Mouse (Mus musculus) ES-E14 (cell line): ENCODE measurements at regions not wholly inside any gene's neighbourhood (a gene's known extent, or its start where the extent isn't known, plus 50 kb on each side); places are given as distances from the start of the nearest gene placed in this dataset.

Experiments
- DNase-seq: peaks from one replicate; pipeline ENCODE4 v3.0.0-alpha.2; 2013; ENCODE audit warnings: low read depth, low spot score
- H3K27ac ChIP-seq: 2 replicates; pipeline ENCODE4 v1.5.1; 2012; ENCODE audit warnings: low read depth, mild to moderate bottlenecking, low read length, moderate library complexity, mixed read lengths; ENCODE audit not compliant: poor library complexity, insufficient read depth, severe bottlenecking
- H3K36me3 ChIP-seq: 2 replicates; pipeline ENCODE4 v1.6.1; 2012; ENCODE audit warnings: mild to moderate bottlenecking, low read length, moderate library complexity, mixed read lengths; ENCODE audit not compliant: control insufficient read depth, poor library complexity, insufficient read depth, severe bottlenecking
- H3K4me1 ChIP-seq, 2 experiments: fragments of 150-350 bp in 1 of 2; sonication (generic) in 1 of 2; 2 replicates each; pipeline ENCODE4 v1.6.1; 2012; ENCODE audit warnings: low read length in 2 of 2, mild to moderate bottlenecking in 1 of 2, mixed read lengths in 1 of 2; ENCODE audit not compliant: control insufficient read depth in 2 of 2, insufficient read depth in 2 of 2, poor library complexity in 1 of 2
- H3K4me3 ChIP-seq, 2 experiments: fragments of 150-350 bp in 1 of 2; sonication (generic) in 1 of 2; 2 replicates each; pipeline ENCODE4 v1.5.1; 2012; ENCODE audit warnings: low read length in 2 of 2, low read depth in 1 of 2, mild to moderate bottlenecking in 1 of 2, mixed read lengths in 1 of 2; ENCODE audit not compliant: insufficient read depth in 1 of 2, poor library complexity in 1 of 2, severe bottlenecking in 1 of 2
- H3K9ac ChIP-seq: 2 replicates; pipeline ENCODE4 v1.6.1; 2012; ENCODE audit warnings: low read depth, mild to moderate bottlenecking, low read length, mixed read lengths; ENCODE audit not compliant: poor library complexity, insufficient read depth, severe bottlenecking
- H3K9me3 ChIP-seq: fragments of 150-350 bp; sonication (generic); 2 replicates; pipeline ENCODE4 v1.6.1; 2012; ENCODE audit warnings: low read depth, mild to moderate bottlenecking, low read length; ENCODE audit not compliant: control insufficient read depth, insufficient read depth
- CHD2 ChIP-seq: IDR thresholded peaks from 2 replicates; pipeline ENCODE4 v1.6.1; 2014; ENCODE audit warnings: mild to moderate bottlenecking, low read depth, low read length, inconsistent platforms
- HCFC1 ChIP-seq: IDR thresholded peaks from 2 replicates; pipeline ENCODE4 v1.6.1; 2012; ENCODE audit warnings: low read length, inconsistent platforms, borderline replicate concordance; ENCODE audit not compliant: insufficient read depth
- MAFK ChIP-seq: IDR thresholded peaks from 2 replicates; pipeline ENCODE4 v1.6.1; 2014; ENCODE audit warnings: mild to moderate bottlenecking, low read depth, low read length, inconsistent platforms; ENCODE audit not compliant: insufficient read depth
- ZC3H11A ChIP-seq: IDR thresholded peaks from 2 replicates; pipeline ENCODE4 v1.6.1; 2012; ENCODE audit warnings: low read depth, mild to moderate bottlenecking, inconsistent platforms, low read length, borderline replicate concordance
- ZNF384 ChIP-seq: IDR thresholded peaks from 2 replicates; pipeline ENCODE4 v1.6.1; 2012; ENCODE audit warnings: low read depth, low read length, inconsistent platforms
- in situ Hi-C, 2 experiments: fragments of 600-800 bp; cut with MboI; formaldehyde crosslinking; loops; one replicate each; pipeline ENCODE4 v1.15.1; 2025; ENCODE audit warnings: low sequenced_read_pairs in 2 of 2, inconsistent platforms in 1 of 2; ENCODE audit not compliant: unreplicated experiment in 2 of 2

GRCm38 (mm10) chr1:168975037-168975698 is 543.1 kb upstream of the Pbx1 start:
- no peaks in the 10 kb centered on the region for H3K36me3 ChIP-seq
- in situ Hi-C loops = no loop called here
- no peaks in the 10 kb centered on the region for H3K4me1 ChIP-seq
- H3K9ac ChIP-seq = no peak overlapping the region
- H3K27ac ChIP-seq = no peak overlapping the region
- TF ChIP-seq ZNF384 = no peak
- no peak for TF ChIP-seq ZC3H11A
- no peak for TF ChIP-seq HCFC1
- no peak for TF ChIP-seq MAFK
- no peak for TF ChIP-seq CHD2
- no peaks in the 10 kb centered on the region for H3K9me3 ChIP-seq
- H3K4me3 ChIP-seq = no peak overlapping the region
- DNase-seq = no peak

DNA sequence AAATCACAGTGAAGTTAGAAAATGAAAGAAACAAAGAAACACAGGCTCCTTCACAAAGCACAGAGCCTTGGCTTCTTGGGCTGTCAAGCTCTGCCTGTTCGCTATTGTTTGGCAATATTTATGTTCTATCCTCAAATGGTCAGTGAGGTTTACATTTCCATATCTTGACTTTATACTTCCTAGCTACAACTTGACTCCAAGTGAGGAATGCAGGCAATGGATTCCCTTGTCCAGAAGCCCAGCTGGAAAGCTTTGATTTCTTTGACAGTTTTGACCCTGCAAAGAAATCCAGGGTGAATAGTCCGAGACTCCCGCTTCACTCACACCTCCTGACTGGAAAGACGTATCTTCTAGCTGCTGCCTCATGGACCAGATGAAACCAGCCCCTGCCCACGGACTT is 537.3 kb upstream of the Pbx1 start:
- Histone ChIP-seq H3K27ac (no peak overlapping the region), H3K4me1 (no peaks in the 10 kb centered on the region), H3K9ac (no peak overlapping the region), H3K9me3 (no peaks in the 10 kb centered on the region), H3K4me3 (no peak overlapping the region), H3K36me3 (no peaks in the 10 kb centered on the region)
- in situ Hi-C loops = no loop called here
- no peak for DNase-seq
- TF ChIP-seq ZC3H11A = no peak
- TF ChIP-seq HCFC1 = no peak
- TF ChIP-seq ZNF384 = no peak
- TF ChIP-seq MAFK = no peak
- TF ChIP-seq CHD2 = no peak

DNA sequence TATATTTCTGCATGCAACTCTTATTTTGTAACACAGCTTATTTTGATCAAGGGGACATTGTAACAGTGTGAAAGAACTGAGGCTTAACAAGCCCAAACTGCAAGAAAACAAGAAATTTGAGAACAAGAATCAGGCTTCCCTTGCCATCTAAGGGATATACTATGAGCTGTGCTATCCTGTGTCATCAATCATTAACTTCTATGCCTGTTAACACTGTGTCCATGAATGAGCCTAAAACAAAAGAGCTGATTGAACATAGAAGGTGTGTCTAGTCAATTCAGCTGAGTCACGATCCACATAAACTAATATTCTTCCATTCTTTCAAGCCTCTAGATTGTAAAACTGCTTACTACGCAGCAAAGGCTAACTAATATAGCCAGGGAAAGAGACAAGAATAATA is 535.3 kb upstream of the Pbx1 start:
- no peak for DNase-seq
- Histone ChIP-seq H3K4me3 (no peak overlapping the region), H3K27ac (no peak overlapping the region), H3K4me1 (no peaks in the 10 kb centered on the region), H3K9ac (no peak overlapping the region), H3K36me3 (no peaks in the 10 kb centered on the region), H3K9me3 (no peaks in the 10 kb centered on the region)
- in situ Hi-C loops = no loop called here
- no peak for TF ChIP-seq ZC3H11A
- TF ChIP-seq ZNF384 = no peak
- TF ChIP-seq MAFK = no peak
- TF ChIP-seq HCFC1 = no peak
- TF ChIP-seq CHD2 = no peak

DNA sequence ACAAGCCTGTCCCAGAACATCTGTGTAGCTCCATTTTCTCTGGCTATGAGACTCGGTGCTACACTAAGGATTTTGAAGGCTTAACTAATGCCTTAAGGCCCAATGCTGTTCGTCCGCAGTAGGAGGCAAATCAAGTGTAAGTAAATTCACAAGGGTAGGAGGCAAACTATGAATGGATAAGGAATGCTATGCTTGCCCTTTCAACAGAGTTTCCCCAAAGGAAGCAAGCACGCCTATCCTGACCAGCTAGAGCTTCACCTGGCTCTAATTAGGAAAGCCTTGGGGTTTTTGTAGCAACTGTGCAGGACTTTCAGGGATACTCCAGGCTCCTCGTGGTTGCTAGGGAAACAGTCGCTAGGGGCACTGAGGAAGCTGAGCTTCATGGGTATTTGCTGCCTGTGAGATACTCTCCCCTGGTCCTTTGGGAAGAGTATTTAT is 532.4 kb upstream of the Pbx1 start:
- Histone ChIP-seq H3K4me3 (no peak overlapping the region), H3K36me3 (no peaks in the 10 kb centered on the region), H3K9me3 (no peaks in the 10 kb centered on the region), H3K9ac (no peak overlapping the region), H3K4me1 (no peaks in the 10 kb centered on the region), H3K27ac (no peak overlapping the region)
- in situ Hi-C loops = no loop called here
- DNase-seq = no peak
- TF ChIP-seq ZNF384 (no peak), MAFK (no peak), CHD2 (no peak), ZC3H11A (no peak), HCFC1 (no peak)

DNA sequence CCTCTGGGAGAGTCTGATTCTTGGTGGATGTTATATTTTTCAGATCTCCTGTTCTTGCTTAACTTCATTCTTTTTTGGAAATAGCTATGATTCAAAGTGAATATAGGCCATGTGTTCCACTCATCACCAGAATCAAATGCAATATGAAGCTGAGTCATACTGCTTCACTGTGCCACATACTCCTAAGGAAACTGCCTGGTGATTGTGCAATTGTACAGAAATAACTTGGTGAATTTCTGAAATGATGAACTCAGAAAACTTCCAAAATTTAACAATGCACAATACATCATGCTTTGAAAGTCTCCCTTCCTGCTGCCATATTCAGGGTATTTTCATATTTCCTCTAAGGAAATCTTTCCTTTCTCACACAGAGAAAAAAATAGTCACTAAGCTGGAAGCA is 518.9 kb upstream of the Pbx1 start:
- H3K36me3 ChIP-seq = no peaks in the 10 kb centered on the region
- in situ Hi-C loops = no loop called here
- no peak for DNase-seq
- no peaks in the 10 kb centered on the region for H3K4me1 ChIP-seq
- no peaks in the 10 kb centered on the region for H3K9me3 ChIP-seq
- H3K9ac ChIP-seq = no peak overlapping the region
- H3K27ac ChIP-seq = no peak overlapping the region
- TF ChIP-seq MAFK (no peak), HCFC1 (no peak), CHD2 (no peak), ZC3H11A (no peak), ZNF384 (no peak)
- no peak overlapping the region for H3K4me3 ChIP-seq
